Mouse (Mus musculus) ES-E14 (cell line): ENCODE measurements around the gene Syt2.

Experiments used
- CHD2 ChIP-seq: IDR thresholded peaks from 2 replicates; pipeline ENCODE4 v1.6.1; 2014; ENCODE audit warnings: mild to moderate bottlenecking, low read depth, low read length, inconsistent platforms
- HCFC1 ChIP-seq: IDR thresholded peaks from 2 replicates; pipeline ENCODE4 v1.6.1; 2012; ENCODE audit warnings: low read length, inconsistent platforms, borderline replicate concordance; ENCODE audit not compliant: insufficient read depth
- MAFK ChIP-seq: IDR thresholded peaks from 2 replicates; pipeline ENCODE4 v1.6.1; 2014; ENCODE audit warnings: mild to moderate bottlenecking, low read depth, low read length, inconsistent platforms; ENCODE audit not compliant: insufficient read depth
- ZNF384 ChIP-seq: IDR thresholded peaks from 2 replicates; pipeline ENCODE4 v1.6.1; 2012; ENCODE audit warnings: low read depth, low read length, inconsistent platforms

DNA sequence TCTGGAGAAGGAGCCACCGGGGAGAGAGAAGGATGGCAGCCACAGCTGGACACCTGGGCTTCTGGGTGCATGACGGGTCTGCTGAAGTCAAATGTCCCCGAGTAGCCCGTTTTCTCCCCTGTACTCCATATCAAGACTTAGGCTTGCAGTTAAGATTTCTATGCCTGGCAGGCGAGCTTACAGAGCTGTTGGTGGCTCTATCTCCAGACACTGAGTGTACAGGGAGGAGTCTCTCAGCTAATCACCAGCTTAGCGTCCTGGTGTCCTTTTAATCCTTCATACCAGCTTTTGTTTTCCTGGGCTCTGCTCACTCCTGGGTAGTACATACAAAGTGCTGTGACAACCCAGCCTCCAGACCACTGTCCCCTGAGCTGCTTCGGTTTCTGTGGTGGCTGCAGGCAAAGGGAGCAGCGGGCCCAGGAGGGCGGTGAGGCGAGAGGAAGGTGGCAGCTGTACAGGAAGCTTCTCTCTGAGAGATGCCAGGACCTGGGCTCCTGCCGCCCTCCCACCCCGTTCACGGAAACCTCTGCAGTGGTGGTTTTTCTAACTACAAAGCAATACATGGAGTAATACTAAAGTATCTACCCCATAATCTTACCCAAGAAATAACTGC lies 131.6 kb downstream of the Syt2 start:
- no peak for TF ChIP-seq CHD2
- TF ChIP-seq MAFK, result no peak
- no peak for TF ChIP-seq HCFC1
- TF ChIP-seq ZNF384, result no peak
